Mouse (Mus musculus) frontal cortex, adult (tissue): ENCODE measurements around the gene Tenm1.

ENCODE experiments used
- ATAC-seq: cut with Nextera tagmentation; 2 replicates; pipeline ENCODE4 v1.9.2; 2017; ENCODE audit warnings: mild to moderate bottlenecking, moderate library complexity, mixed read lengths; ENCODE audit not compliant: low TSS enrichment

Gene Tenm1

GRCm38 (mm10) chrX:43428855-43429263, at the start of gene Tenm1:
TSS of gene Tenm1 (minus strand) at chrX:43429126.
- peak; percentile 84 for ATAC-seq

GRCm38 (mm10) chrX:43467311-43467710, 38.4 kb upstream of the Tenm1 start:
- ATAC-seq = no peak

DNA sequence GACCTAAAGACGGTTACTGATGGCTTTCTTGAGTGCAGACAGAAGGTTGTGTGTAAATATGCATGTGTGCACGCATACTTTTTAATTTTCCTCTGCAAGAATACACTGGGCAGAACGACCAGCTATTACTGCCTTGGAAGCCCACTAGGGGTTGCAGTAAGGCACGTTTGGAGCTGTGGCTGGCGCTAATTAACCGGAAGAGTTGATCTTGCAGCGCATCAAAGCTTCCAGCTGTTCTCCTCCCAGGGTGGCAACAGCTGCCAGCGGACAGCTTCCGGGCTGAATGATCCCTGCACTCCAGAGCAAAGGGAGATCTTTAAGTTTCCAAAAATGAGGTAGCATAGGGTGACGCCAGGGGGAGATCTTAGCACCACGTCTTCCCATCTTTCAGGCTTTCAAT, 1.7 kb upstream of the Tenm1 start:
- peak; percentile 13 for ATAC-seq

- peak; percentile 58 for ATAC-seq
Measured at GRCm38 (mm10) chrX:43429982-43430531, 1.1 kb upstream of the Tenm1 start.

- no peak for ATAC-seq
Measured at GRCm38 (mm10) chrX:43429337-43429736, 411 bp upstream of the Tenm1 start.

- ATAC-seq = peak; percentile 6; the same call in 1 of the 2 replicates
Measured at GRCm38 (mm10) chrX:43427961-43428365, 963 bp downstream of the Tenm1 start.

DNA sequence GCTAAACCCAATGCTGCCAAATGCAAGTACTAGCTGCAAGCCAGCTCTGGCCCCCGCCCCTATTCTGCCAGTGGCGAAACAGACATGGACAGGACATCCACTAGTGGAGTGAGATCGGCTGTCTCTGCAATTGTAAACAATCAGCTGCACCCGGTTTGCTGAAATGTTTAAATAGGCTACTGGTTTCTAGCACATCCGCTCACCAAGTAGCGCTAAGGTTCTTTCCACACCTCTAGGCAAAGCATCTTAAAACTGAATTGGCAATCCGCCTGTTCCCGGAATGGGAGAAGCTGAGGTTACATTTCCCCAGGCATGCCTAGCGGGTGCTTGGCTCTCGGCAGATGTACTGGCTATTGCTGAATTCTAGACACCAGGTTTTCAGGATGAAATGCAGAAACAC, 1.8 kb downstream of the Tenm1 start:
- ATAC-seq = peak; percentile 5; the same call in 1 of the 2 replicates

GRCm38 (mm10) chrX:43397957-43398356, 31.0 kb downstream of the Tenm1 start:
- ATAC-seq = peak; percentile 83

- no peak for ATAC-seq
Measured at GRCm38 (mm10) chrX:43388106-43388505, 40.8 kb downstream of the Tenm1 start.

DNA sequence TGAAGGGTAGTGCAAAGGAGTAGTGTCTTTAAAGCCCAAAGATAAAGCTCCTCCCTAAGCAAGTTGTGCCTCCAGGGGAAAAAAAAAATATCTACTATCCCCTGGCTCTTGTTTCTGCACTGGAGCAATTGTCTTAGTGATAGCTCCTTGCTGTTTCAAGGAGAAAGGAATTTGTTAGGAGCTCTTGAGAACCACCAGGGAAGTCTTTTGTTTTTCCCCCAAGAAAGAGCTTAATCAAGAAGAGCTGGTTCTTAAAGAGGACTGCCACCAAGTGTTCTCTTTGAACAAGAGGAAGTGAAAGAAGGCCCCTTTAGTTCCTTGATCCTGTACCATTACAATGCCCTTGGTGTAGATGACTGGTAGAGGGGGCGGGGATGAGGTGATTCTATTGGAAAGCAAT, 56.4 kb downstream of the Tenm1 start:
- no peak for ATAC-seq

- no peak for ATAC-seq
Measured at GRCm38 (mm10) chrX:43319351-43319750, 109.6 kb downstream of the Tenm1 start.

- ATAC-seq = peak; percentile 52
Measured at GRCm38 (mm10) chrX:43317801-43318520, 111.0 kb downstream of the Tenm1 start.

- ATAC-seq = peak; percentile 79
Measured at GRCm38 (mm10) chrX:43235844-43236243, 193.1 kb downstream of the Tenm1 start.

DNA sequence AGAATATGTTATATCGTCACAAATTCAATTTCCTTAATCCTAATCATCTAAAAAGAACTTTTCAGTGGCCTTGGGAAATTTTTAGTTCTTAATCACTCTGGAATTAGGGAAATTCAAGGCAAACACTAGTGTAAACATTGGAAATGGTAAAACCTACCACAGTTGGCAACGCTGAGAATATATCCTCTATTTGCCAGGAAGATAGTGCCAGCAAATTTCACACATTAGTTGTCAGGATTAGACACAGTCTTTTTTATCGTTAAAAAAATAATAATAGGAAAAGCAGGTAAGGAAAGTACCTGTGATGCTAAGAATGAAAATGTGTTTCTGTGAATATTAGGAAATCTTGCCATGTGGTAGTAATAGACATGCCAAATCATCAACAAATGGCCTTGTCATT, 223.9 kb downstream of the Tenm1 start:
- no peak for ATAC-seq

GRCm38 (mm10) chrX:43202249-43202783, 226.6 kb downstream of the Tenm1 start:
- ATAC-seq = peak; percentile 72; the same call in 1 of the 2 replicates

GRCm38 (mm10) chrX:43182975-43183374, 246.0 kb downstream of the Tenm1 start:
- ATAC-seq = no peak

GRCm38 (mm10) chrX:43151561-43151960, 277.4 kb downstream of the Tenm1 start:
- ATAC-seq = no peak

- ATAC-seq = no peak
Measured at GRCm38 (mm10) chrX:43129696-43130095, 299.2 kb downstream of the Tenm1 start.

- no peak for ATAC-seq
Measured at GRCm38 (mm10) chrX:43122491-43122890, 306.4 kb downstream of the Tenm1 start.

DNA sequence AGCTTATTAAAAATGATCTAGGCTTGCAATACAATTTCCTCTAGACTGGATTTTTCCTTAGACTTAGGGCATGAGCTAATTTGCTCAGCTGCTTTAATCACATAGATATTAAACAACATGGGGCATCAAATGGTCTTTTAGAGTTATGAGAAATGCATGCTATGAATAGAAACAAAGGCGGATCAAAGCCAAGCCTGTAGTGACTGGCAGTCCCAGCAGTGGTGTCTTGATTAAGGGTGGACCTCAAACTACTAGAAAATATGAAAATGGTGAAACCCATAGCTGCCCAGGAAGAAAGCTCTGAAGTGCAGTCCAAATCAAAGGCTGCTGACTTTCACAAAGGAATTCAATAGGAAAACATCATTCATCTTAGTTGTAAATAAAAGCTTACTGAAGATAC, 306.9 kb downstream of the Tenm1 start:
- ATAC-seq = no peak

- ATAC-seq = no peak
Measured at GRCm38 (mm10) chrX:42986100-42986499, 442.8 kb downstream of the Tenm1 start.

GRCm38 (mm10) chrX:42973562-42973961, 455.4 kb downstream of the Tenm1 start:
- no peak for ATAC-seq

DNA sequence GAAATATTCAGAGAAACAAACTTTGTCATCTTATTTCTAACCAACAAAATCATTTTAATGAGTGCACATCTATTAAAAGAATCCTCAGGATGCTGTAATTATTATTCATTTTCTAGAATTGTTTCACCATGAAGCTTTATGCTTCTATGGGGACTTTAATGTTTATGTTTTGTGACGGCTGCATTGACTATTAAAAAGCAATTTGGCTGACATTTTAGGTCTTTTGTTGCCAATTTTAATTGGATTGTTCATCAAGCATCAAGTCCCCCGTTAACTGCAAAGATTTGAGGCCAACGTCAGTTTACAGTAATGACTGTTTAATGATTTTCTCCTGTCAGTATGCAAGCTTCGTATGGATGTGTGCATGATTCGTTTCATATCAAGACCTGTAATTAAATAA, 461.3 kb downstream of the Tenm1 start:
- ATAC-seq = no peak
